Mouse (Mus musculus) right cerebral cortex, postnatal 14 days (tissue): ENCODE results near the gene Tedc1.

Source experiments
- DNase-seq: peaks from one replicate; pipeline ENCODE4 v3.0.0; 2022

Gene Tedc1

GRCm38 (mm10) chr12:113205251-113205942 is 49.2 kb downstream of the Tedc1 start:
- no peak for DNase-seq

GRCm38 (mm10) chr12:113207737-113208136 is 51.5 kb downstream of the Tedc1 start:
- no peak for DNase-seq

- DNase-seq: no peak
Measured at GRCm38 (mm10) chr12:113210586-113211378, 54.6 kb downstream of the Tedc1 start.

- DNase-seq: no peak
Measured at GRCm38 (mm10) chr12:113211772-113212171, 55.6 kb downstream of the Tedc1 start.

- DNase-seq: no peak
Measured at GRCm38 (mm10) chr12:113212326-113212924, 56.2 kb downstream of the Tedc1 start.

- no peak for DNase-seq
Measured at GRCm38 (mm10) chr12:113213226-113213625, 57.0 kb downstream of the Tedc1 start.

- DNase-seq: no peak
Measured at GRCm38 (mm10) chr12:113214072-113214808, 58.0 kb downstream of the Tedc1 start.

GRCm38 (mm10) chr12:113214972-113215666 is 58.9 kb downstream of the Tedc1 start:
- no peak for DNase-seq
